Mouse (Mus musculus) E14TG2a.4 (cell line): ENCODE results near the gene Gm3336.

Experiments
- H3K27me3 ChIP-seq: 2 replicates; pipeline ENCODE4 v1.6.1; 2014; ENCODE audit warnings: low read length, control low read depth; ENCODE audit not compliant: insufficient read depth
- H3K36me3 ChIP-seq: 2 replicates; pipeline ENCODE4 v1.6.1; 2014; ENCODE audit warnings: low read length, control low read depth; ENCODE audit not compliant: insufficient read depth
- H3K4me1 ChIP-seq: replicated peaks from 2 replicates; pipeline ENCODE4 v1.6.1; 2014; ENCODE audit warnings: low read depth, low read length, control low read depth
- H3K4me3 ChIP-seq: replicated peaks from 2 replicates; pipeline ENCODE4 v1.5.1; 2014; ENCODE audit warnings: mild to moderate bottlenecking, low read length
- H3K9me3 ChIP-seq: 2 replicates; pipeline ENCODE4 v1.6.1; 2014; ENCODE audit warnings: low read length, control low read depth
- CTCF ChIP-seq: conservative IDR thresholded peaks from 2 replicates; pipeline ENCODE4 v1.5.1; 2014; ENCODE audit warnings: low read length
- NANOG ChIP-seq: IDR thresholded peaks from 2 replicates; pipeline ENCODE4 v1.6.1; 2014; ENCODE audit warnings: borderline replicate concordance, low read length, mixed read lengths
- POU5F1 ChIP-seq: IDR thresholded peaks from 2 replicates; pipeline ENCODE4 v1.6.1; 2014; ENCODE audit warnings: low read length, borderline replicate concordance

Gene Gm3336

DNA sequence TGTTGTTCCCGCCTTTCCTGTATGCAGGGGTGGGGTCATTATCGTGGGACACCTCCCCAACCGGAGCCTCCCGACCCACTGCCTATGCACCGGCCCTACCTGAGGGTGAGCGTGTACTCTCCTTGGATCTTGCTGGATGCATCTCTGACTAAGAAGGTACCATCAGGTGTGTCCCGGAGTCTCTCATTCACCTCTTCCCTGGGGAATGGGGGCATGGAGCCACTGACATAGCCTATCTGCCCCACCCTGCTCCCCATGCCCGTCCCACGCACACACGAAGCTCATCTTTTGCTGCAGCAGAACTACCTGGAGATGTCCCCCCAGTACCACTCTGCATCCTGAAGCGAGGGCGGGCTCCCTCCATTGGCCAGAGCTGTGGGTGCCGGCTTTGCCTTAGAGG is 52.4 kb downstream of the Gm3336 start:
- Histone ChIP-seq H3K4me3 (no peak overlapping the region), H3K36me3 (peaks cover 80% of the 10 kb centered on the region), H3K4me1 (peaks cover 97% of the 10 kb centered on the region), H3K9me3 (no peaks in the 10 kb centered on the region), H3K27me3 (peaks cover 4% of the 10 kb centered on the region)
- no peak for TF ChIP-seq POU5F1
- no peak for TF ChIP-seq NANOG
- no peak for TF ChIP-seq CTCF

DNA sequence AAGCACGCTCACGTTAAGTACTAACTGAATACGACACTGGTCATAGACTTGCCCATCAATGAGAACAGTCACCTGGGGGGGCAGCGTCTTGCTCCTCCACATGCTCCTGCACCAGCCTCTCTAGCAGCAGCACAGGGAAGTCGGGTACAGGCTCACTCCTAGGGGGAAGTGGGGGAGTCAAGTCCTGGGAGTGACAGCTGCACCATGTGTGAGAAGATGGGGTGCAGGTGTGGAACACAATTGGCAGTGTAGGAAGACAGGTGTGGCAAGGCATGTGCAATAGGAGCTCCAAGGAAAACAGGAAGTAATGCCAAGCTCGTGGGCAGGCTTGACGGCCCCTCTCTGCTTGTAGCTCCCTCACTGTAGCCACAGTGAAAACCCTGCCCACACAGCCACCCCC is 52.9 kb downstream of the Gm3336 start:
- Histone ChIP-seq H3K27me3 (peaks cover 3% of the 10 kb centered on the region; the same call in 1 of the 2 replicates), H3K9me3 (no peaks in the 10 kb centered on the region), H3K4me1 (peaks cover 97% of the 10 kb centered on the region), H3K4me3 (no peak overlapping the region), H3K36me3 (peaks cover 80% of the 10 kb centered on the region)
- no peak for TF ChIP-seq CTCF
- no peak for TF ChIP-seq POU5F1
- no peak for TF ChIP-seq NANOG

DNA sequence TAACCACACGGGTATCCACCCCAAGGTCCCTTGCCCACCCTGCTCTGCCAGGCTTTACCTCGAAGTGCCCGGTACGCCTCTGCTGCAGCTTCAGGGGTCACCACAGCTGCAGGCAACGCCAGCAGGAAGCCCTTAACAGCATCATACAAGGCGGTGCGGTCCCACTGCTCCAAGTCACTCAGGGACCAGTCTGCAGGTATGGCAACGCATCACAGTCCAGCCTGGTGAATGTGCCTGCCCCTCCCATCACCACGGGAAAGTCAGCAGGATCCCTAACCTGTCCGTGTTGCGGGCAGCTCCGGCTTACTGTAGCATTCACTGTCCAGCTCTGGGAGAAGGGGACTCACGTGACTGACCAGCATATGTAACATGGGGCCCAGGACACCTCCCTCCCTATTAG is 53.7 kb downstream of the Gm3336 start:
- H3K27me3 ChIP-seq: peaks cover 3% of the 10 kb centered on the region; the same call in 1 of the 2 replicates
- no peaks in the 10 kb centered on the region for H3K9me3 ChIP-seq

More for the DNA sequence above, 53.7 kb downstream of the Gm3336 start:
- peaks cover 89% of the 10 kb centered on the region for H3K4me1 ChIP-seq
- TF ChIP-seq CTCF (no peak), POU5F1 (no peak), NANOG (no peak)
- no peak overlapping the region for H3K4me3 ChIP-seq
- peaks cover 79% of the 10 kb centered on the region for H3K36me3 ChIP-seq
